Mouse (Mus musculus): ENCODE measurements around the gene Ndrg3. TPM values are rescaled to one million over a fixed set of nuclear protein-coding genes. Genes with fewer than 3 reads are reported as not detected.

The Ndrg3 gene
- 10 to 100 TPM; 47.2 to 47.9 TPM for total RNA-seq (2021)
- long read RNA-seq, experiment 1, transcript Ndrg3-202 (16 exons, 2,586 nt) = major isoform, 30 of 43 reads
- long read RNA-seq, experiment 1, transcript Ndrg3-201 (17 exons, 2,612 nt) = minor isoform, 7 of 43 reads
- long read RNA-seq, experiment 1, partial matches to known transcripts = 1 of 43 reads
- long read RNA-seq, experiment 1, other reads (novel, unspliced or antisense) = 5 of 43 reads
- long read RNA-seq, experiment 2, transcript Ndrg3-202 (16 exons, 2,586 nt) = major isoform, 69 of 100 reads
- long read RNA-seq, experiment 2, transcript Ndrg3-201 (17 exons, 2,612 nt) = minor isoform, 12 of 100 reads
- long read RNA-seq, experiment 2, partial matches to known transcripts = 11 of 100 reads
- long read RNA-seq, experiment 2, other reads (novel, unspliced or antisense) = 8 of 100 reads

DNA sequence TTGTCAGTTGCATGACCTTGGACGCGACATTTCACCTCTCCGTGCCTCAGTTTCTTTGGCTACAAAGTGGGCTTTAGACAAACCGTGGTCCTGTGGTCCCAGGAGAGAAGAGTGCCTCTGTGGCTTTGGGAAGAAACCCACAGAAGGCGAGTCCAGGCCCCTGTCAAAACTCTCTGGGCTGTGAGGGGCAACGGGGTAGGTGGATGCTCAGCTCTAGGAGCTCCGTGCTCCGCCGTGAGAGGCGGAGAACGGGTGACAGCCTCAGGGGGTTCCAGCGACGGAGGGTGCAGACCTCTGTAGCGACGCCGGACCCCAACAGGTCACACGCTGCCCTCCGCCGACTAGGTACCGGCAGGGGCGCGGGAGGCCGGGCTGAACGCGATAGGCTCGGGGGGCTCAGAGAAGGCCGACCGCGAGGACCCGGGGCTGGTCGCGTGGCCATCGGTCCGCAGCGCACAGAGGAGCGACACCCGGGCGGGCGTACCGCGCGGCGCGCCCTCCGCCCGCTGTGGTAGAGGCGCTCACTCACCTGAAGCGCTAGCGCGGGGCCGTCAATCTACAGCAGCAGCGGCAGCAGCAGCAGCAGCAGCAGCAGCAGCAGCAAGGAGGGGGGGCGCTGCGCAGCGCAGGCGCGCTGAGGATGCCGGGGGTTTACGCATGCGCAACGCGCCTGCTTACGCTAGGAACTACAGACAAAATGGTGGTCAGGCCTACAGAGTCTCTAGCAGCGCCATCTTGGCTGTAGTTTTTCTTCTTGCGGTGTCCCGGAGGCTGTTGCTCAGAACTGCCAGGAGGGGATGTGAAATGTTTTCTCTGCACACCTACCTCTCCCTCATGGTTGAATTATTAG lies at the start of gene Ndrg3:
Ndrg3 (minus strand) TSS at position 587 of the 850 bp plus-strand sequence.
- peak; percentile 83 to 89 for DNase-seq (ENCODE audit: low spot score in 2 of 2)

DNA sequence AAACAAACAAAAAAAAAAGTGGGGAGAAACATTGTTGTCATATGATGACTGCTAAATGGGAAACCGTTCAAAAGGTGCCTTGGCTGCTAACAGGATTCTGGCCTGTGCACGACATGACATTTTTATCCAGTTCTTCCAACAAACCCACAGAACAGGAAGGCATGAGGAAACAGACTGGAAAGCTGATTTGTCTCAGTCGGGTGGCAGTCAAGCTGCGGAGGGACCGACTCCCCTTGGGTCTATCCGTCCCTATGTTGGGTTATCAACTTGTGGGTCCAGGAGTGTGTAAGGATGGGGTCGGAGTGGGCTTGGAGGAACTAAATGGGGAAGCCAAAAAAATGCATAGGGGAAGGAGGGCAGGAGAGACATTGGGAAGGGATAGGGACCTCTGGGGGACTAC lies 49.6 kb upstream of the Ndrg3 start:
- DNase-seq (ENCODE audit: low spot score in 2 of 2) = no peak

DNA sequence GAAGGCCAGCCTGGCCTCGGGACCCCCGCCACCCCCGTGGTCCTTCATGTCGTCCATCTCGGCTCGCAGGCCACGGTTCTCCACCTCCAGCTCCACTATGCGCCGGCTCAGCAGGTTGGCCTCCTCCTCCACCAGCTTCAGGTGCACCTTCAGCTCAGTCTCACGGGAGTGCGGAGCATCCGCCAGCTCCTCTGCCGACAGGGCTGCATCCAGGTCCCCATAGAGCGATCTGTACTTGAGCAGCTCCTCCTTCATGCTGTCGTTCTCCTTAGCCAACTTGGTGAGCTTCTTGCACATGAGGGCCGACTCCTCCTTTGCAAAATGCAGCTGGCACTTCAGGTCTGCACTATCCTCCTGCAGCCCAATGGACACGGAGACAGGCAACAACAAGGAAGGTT lies 48.8 kb upstream of the Ndrg3 start:
- DNase-seq (ENCODE audit: low spot score in 2 of 2) = no peak

GRCm38 (mm10) chr2:157039900-157040648 lies 48.2 kb upstream of the Ndrg3 start:
- DNase-seq (ENCODE audit: low spot score in 2 of 2) = peak in 1 of 2 experiments; percentile 23

- no peak for DNase-seq (ENCODE audit: low spot score in 2 of 2)
Observed at GRCm38 (mm10) chr2:157037303-157037702, 45.4 kb upstream of the Ndrg3 start.

- DNase-seq (ENCODE audit: low spot score in 2 of 2) = no peak
Observed at GRCm38 (mm10) chr2:157036400-157036799, 44.5 kb upstream of the Ndrg3 start.

GRCm38 (mm10) chr2:157035371-157035770 lies 43.5 kb upstream of the Ndrg3 start:
- no peak for DNase-seq (ENCODE audit: low spot score in 2 of 2)

- peak; percentile 62 to 75 for DNase-seq (ENCODE audit: low spot score in 2 of 2)
Observed at GRCm38 (mm10) chr2:157030804-157031203, 38.9 kb upstream of the Ndrg3 start.

DNA sequence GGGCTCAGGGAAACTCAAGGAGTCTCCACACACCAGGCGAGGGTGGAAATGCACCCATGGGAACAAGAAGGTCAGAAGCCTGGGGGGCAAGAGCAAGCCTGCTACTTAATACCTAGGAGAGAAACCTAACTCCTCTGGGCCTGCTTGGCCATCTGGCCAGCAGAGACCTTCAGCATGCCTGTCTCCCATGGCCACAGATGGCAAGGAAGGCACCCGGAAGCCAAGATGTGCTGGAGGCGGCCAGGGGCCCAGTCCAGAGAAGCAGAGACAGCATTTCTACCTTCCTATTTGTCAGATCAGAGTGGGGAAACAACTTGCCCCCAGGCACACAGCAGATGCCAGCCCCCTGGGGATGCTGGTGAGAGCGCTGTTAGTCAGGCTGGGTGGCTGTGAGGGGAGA lies 36.4 kb upstream of the Ndrg3 start:
- DNase-seq (ENCODE audit: low spot score in 2 of 2) = no peak

DNA sequence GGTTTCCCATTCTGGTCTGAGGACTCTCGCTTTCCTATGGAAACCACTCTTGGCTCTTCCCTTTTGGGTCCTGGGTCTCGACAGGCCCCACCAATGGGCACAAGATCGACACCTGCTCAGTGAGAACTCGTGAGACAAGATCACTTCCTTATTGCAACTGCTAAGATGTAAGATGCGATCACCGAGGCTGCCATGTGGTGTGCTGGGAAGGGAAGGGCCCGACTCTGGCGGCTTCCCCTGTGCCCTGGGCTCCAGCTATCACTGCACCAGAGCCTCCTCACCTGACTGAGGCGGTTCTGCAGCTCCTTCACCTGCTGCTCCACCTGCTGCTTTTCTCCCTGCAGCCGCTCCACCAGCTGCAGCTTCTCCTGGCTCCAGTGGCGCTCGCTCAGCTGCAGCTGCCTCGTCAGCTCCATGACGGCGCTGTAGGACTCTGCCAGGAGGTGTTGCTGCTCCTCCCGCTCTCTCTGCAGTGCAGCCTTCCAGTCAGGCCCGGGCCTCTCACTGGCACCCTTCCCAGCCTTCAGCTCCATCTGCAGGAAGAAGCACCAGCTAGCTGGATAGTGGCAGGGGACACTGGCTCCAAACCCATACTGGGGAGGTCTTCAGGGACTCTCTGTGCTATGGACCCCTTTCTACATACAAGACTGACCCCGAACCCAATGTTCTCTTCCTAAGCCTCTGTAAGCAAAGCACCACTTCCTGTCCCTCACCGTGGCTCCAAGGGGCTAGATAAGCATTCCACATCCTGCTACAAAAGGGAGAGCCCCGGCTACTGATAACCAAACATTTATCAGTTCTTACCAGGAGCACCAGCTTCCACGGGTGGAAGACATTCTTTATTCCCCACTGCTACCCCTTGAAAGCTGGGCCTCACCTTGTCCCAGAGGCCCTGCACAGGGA lies 35.5 kb upstream of the Ndrg3 start:
- no peak for DNase-seq (ENCODE audit: low spot score in 2 of 2)

- DNase-seq (ENCODE audit: low spot score in 2 of 2) = no peak
Observed at GRCm38 (mm10) chr2:157021156-157021555, 29.3 kb upstream of the Ndrg3 start.

- no peak for DNase-seq (ENCODE audit: low spot score in 2 of 2)
Observed at GRCm38 (mm10) chr2:157019228-157019627, 27.4 kb upstream of the Ndrg3 start.

- no peak for DNase-seq (ENCODE audit: low spot score in 2 of 2)
Observed at GRCm38 (mm10) chr2:157016529-157017270, 24.8 kb upstream of the Ndrg3 start.

DNA sequence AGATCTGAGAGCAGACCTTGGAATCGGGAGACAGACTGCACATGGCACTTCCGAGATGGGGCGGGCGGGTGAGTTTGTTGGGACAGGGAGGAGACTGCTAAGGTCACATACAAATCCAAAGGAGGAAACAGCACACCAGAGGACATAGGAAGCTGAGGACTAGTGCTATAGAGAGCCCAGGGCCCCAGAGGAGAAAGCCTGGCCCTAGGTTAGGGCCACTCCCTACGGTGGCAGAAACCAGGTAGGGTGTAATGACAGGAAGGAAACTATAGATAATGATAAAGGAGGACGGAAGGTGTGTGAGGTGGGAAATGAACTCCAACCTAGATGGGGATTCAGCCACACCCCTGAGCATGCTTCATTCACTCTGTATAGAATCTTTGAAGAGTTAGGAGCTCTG lies 20.5 kb upstream of the Ndrg3 start:
- no peak for DNase-seq (ENCODE audit: low spot score in 2 of 2)

DNA sequence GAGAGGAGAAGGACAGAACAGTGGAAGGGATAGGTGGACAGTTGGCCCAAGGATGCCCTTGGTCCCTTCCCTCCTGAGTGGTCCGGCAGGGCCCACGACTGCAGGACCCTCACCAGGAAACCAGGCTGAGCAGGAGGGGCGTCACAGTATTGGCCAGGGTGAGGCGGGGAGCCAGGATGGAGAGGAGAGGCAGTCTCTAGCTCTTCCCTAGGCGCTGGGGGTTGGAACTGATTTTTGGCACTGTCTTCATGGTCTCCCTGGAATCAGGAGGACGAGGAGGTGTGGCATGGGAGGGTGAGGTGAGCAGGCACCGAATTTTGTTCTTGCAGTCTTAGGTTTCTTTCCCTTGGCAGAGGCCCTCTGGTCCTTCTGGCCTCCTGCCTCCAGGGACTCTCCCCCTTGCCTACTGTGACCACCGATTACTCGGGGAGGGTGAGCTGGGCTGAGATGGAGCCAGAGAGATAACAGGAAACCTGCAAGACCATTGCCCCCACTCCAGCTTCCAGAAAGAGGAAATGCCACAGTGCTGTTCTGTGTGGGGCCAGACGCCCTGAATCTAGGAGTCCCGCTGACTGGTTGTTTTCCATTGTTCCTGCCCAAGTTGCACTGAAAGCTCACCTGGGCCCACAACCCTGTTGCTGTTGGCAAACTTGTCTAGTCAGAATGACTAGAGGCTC lies 18.9 kb upstream of the Ndrg3 start:
- DNase-seq (ENCODE audit: low spot score in 2 of 2) = no peak

DNA sequence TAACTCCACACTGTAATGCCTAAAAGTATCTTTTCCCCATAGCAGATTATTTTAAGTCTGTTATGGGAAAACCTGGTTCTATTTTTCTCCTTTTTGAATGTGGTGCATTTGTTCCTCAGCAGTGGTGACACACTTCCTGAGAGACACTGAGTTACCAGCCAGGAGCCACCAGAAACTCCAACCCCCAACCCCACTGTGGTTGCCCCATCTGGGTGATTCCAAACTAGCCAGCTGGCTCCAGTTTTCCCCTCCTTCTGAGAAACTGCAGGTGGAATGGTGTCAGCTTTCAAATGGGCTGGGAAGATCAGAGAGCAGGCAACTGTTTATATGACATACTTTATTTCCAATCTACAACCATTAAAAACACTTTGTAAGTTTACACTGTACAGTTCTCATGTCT lies 18.3 kb upstream of the Ndrg3 start:
- DNase-seq (ENCODE audit: low spot score in 2 of 2) = no peak

DNA sequence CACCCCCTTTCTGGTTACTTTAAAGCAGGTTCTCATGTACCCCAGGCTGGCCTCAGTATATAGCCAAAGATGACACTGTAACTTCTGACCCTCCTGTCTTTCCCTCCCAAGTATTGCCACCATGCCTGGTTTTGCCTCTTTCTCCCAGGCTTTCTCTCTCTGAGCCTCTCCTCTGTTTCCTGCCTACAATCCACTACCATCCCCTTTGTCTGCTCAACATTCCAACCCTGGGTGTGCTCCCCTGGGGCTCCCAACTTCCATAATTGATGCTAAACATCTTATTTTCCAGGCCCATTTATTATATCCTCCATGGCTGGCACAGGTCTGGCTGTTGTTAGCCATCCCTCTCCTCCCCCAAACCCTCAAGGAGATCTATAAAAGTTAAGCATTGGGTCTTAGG lies 16.7 kb upstream of the Ndrg3 start:
- no peak for DNase-seq (ENCODE audit: low spot score in 2 of 2)

DNA sequence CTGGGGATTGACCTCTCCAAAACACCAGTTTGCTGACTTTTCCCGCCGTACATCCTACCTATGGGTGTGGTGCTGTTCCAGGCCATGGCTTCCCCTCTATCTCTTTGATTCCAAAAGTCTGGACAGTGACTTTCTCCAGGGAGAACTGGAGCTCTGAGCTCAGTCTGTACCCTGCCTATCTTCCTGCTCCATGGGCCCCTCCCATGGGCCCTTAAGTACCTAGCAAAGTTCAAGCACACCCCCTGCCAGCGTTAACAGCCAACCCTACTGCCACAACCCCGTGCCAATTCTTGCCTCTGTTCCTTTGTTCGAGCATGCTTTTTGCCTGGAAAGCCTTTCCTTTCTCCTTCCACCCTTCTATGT lies 15.4 kb upstream of the Ndrg3 start:
- no peak for DNase-seq (ENCODE audit: low spot score in 2 of 2)

GRCm38 (mm10) chr2:157006511-157007233 lies 14.8 kb upstream of the Ndrg3 start, which contains the start of gene Dsn1:
Dsn1 (minus strand) TSS chr2:157007154.
- DNase-seq (ENCODE audit: low spot score in 2 of 2) = peak; percentile 85 to 86

All from adrenal gland, postnatal 4 days (tissue).